Mouse (Mus musculus) thymus, postnatal 0 days (tissue): ENCODE measurements around the gene Hoxd8. TPM values are rescaled to one million over a fixed set of nuclear protein-coding genes. Genes with fewer than 3 reads are reported as not detected.

ENCODE experiments used
- DNase-seq: peaks from one replicate; pipeline ENCODE4 v3.0.0-alpha.2; 2015; ENCODE audit warnings: low spot score
- polyA plus RNA-seq: library from polyadenylated mRNA; unstranded; fragments of >200 nt; fragmentation: Nextera tagmentation; extraction: Ambion mirVana; gene quantifications from 2 replicates; pipeline ENCODE4 v1.2.1, GENCODE M21; 2015

Gene Hoxd8
- polyA plus RNA-seq, result 0.72 and 0.73 TPM in 2 replicates

DNA sequence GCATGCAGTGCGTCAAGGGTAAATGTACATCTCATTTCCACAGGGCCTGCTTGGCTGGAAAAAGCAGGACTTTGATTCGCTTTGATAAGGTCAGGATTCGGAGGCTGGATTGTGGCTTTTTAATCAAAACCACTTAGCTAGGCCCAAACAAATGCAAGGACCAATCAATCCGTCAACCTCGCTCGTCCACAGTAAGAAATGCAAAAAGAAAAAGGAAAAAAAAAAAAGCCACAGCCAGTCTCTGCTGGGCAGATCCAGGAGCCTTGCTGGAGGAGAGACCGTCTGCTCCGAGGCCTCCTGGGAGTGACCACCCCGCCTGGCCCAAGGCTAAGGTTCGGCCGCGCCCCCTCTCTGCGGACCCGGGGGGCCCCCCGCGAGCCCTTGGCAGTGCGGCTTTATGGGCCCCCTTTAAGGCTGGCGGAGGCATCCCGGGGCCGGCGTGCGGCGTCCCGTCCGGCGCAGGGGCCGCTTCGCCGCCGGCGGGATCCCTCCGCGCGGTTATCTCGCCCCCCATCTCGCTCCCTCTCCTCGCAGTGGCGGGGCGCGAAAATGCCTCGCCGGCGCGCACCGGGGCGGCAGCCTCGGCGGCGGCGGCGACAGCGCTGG is at the start of gene Hoxd8:
Gene Hoxd8, plus strand, starts transcription at position 223 of the 606 bp plus-strand sequence.
- no peak for DNase-seq

DNA sequence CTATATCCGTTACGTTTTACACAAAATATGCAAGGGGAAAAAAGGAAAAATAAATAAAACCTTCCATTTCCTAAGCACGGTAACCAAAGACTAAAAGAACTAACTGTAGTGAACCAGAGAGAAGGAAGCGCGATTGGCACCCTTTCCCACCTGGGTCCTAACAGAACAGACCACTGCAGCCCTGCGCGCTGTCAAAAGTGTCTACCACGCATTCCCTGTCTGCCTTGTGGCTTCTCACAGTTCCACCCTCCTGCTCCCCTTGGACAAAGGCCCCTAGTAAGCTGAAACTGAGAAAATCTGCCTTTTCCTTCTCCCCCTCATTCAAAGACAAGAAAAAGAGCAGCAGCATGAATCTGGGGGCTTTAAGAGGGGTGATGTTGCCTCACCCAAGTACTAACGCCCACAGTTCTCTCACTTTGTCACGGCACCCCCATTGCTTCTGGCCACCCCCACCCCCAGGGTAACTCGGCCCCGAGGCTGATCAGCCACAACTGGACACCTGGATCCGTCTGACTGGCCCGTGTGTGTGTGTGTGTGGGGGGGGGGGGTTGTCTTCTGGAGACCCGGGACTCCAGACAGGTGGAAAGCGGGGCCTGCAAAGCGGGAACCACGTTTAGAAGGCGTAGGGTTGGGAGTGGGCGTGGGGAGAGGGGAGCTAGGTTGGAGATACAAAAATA is 49.5 kb upstream of the Hoxd8 start:
- DNase-seq, result no peak

- no peak for DNase-seq
Observed at GRCm38 (mm10) chr2:74655420-74655781, 49.0 kb upstream of the Hoxd8 start.

- peak; percentile 49 for DNase-seq
Observed at GRCm38 (mm10) chr2:74655821-74656631, 48.4 kb upstream of the Hoxd8 start.

DNA sequence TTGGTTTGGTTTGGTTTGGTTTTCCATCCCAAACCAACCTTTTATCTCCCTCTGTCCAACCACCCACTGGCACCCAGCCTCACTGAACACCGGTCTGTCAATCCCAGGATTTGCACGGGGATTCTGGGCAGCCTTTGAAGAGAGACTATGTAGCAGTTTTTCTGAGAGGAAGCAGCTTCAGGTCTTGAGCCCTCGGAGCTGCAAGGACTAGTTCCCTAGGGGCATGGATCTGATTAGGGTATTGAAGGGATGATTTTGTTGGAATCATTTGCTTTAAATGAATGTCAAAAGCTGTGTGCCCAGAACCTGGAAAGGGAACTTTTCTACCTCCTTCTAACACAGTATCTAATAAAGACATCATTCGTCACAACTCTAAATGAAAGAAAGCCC is 47.8 kb upstream of the Hoxd8 start:
- DNase-seq, result no peak

GRCm38 (mm10) chr2:74657251-74658023 is 47.0 kb upstream of the Hoxd8 start:
- DNase-seq, result peak; percentile 24

DNA sequence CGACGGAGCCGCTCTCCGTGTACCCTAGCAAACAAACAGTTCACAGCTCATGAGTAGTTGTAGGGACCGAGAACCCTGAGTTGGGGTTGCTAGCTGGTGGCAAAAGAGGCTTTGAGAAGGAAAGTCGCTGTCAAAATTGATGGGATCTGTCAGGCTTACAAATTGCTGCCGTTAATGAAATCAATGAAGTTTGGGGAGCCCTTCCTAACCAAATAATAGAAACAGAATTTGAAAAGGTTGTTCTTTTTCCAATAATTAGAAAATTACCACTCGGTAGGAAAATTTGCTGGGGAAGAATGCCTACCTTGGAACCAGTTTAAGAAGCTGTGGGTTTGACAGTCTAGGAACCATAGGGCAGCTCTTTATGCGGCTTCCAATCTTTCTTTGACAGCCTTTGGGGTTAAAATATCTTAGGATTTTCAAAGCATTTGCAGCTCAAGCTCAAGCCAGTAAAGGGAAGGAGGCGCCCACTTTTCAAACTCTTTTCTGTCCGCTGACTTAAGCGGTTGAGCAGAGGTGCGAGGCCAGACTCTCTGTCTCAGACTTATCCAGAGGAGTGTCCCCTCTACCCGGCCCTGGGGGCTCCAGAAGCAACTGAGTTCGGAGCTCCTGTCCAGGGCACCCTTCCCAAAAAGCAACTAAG is 46.3 kb upstream of the Hoxd8 start:
- no peak for DNase-seq

DNA sequence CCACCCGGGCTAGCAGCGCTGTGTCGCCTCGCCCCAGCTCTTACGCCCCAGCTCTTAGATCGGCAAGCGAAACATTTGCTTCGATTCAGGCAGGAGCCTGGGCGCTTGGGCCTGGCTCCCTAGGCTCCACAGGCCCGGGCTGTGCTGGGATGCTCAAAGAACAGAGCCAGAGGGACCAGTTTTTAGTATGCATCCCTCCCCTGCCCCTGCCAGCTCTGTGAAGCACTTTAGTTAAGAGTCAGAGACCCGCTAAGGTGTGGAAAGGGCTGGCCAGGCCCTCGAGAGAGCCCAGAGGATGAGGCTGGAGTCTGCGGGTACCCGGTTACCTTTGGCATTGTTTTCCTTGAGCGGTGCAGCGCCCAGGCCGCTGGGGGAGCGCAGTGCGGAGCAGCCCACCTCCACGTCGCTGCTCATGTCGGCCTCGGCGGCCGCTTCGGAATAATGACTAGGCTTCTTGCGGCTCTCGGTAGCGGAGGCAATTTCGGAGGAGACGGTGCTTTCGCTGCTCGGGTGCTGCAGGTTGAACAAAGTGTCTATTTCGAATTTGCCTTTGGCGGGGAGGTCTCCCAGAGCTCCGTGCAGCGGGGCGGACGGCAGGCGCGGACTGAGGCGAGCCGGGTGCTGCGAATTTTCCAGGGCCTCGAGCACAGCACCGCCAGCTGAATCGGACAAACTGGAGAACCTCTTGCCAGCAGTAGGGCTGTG is 45.6 kb upstream of the Hoxd8 start:
- no peak for DNase-seq

GRCm38 (mm10) chr2:74659507-74660005 is 44.9 kb upstream of the Hoxd8 start, which contains the start of gene Evx2:
Gene Evx2 (minus strand): TSS chr2:74659557.
- no peak for DNase-seq

DNA sequence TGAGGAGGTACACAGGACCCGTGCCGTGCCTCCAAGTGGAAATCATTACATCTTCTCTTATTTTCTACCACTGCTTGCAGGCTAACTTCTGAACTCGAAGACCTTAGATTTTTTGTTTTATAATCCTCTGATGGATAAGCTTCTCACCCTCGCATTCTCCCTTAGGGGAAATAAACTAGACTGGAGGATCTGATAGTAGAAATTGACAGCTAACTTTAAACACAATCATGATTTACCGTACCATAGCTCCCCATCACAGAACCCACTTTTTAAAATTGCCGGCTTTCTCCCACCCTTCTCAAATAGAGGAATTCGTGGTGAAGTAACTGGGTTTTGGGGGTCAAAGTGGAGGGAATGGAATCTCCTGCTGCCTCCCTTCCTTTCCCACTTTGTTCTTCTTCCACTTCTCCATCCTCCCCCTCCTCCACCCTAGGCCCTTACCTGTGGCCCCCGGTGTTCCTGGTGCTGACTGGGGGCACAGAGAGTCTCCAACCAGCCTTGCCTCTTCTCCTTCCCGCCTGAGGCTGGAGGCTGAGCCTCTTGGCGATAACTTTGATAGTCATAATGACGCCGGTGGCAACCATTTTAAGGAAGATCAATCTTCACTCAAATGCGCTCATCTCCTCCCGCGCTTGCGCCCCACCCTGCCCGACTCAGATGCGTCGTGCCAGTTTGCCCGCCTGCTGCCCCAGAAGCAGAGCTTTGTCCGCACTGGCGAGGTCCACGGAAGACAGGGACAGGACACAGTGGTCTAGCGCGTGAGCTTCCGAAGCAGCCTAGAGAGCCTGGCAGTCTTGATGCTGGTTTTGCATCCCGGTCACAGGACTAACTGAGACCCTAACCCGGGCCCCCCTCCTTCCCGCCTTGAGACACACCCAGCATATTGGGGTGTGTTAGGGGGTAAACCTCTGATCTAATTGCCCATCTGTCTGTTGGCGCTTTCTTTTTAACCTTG is 43.7 kb upstream of the Hoxd8 start:
- DNase-seq, result no peak

DNA sequence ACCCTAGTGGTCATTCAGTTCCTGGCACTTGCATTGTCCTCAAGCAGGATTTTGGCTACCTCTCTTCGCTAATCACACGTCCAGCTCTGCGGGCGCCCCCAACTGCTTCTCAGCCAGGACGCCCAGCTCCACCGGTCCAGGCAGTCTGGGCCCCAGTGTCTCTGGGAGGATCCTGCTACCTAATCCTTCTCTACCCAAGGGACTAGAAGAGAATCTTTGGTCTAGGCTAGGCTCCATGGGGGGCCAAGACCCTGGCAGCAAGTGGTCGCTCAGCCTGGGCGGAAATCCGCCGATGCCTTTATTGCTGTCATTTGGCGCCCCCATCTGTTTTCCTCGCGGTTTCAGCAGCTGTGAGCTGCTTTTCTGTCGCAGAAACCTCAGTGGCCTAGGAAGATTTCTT is 42.7 kb upstream of the Hoxd8 start:
- peak; percentile 42 for DNase-seq

GRCm38 (mm10) chr2:74663291-74663925 is 41.0 kb upstream of the Hoxd8 start:
- no peak for DNase-seq

GRCm38 (mm10) chr2:74666411-74666810 is 38.0 kb upstream of the Hoxd8 start:
- DNase-seq, result no peak

GRCm38 (mm10) chr2:74667191-74667841 is 37.1 kb upstream of the Hoxd8 start:
- DNase-seq, result no peak

- DNase-seq, result no peak
Observed at GRCm38 (mm10) chr2:74667842-74668357, 36.5 kb upstream of the Hoxd8 start, which contains the start of gene Hoxd13. Gene Hoxd13 (plus strand): TSS chr2:74668310.

GRCm38 (mm10) chr2:74668370-74669229 is 35.8 kb upstream of the Hoxd8 start:
- no peak for DNase-seq

DNA sequence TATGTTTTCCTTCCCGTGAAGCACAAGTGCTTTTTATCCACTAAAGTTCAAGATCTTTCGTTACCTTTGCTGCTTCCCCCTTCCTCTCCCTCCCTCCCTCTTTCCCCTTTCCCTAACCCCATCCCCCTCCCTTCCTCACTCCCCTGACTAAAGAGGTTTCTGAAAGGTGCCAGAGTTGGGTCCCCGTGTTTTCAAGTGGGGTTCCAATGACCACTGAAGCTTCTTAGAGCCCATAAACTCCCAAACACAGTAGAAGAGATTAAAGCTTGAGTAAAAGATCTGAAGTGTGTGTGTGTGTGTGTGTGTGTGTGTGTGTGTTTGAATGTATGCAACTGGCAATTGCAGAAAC is 35.2 kb upstream of the Hoxd8 start:
- DNase-seq, result no peak
